Mouse (Mus musculus): ENCODE measurements at regions not wholly inside any gene's neighbourhood (a gene's known extent, or its start where the extent isn't known, plus 50 kb on each side); places are given as distances from the start of the nearest gene placed in this dataset.

- TF ChIP-seq POLR2A (IDR thresholded peaks at IDR 0.05; ENCODE audit: insufficient read depth, low read depth, low read length) (no peak), CTCF (IDR thresholded peaks at IDR 0.05; ENCODE audit: insufficient read depth, low read depth, low read length) (no peak)
These were observed 130.7 kb upstream of the Kbtbd8 start for GRCm38 (mm10) chr6:94986346-94986745.
